Mouse (Mus musculus): ENCODE measurements at regions not wholly inside any gene's neighbourhood (a gene's known extent, or its start where the extent isn't known, plus 50 kb on each side); places are given as distances from the start of the nearest gene placed in this dataset.
"Not testable (repeated sequence)": the region's sequence is repeated elsewhere in the genome, so short reads cannot be mapped to it uniquely, and the experiment has no call there.

DNA sequence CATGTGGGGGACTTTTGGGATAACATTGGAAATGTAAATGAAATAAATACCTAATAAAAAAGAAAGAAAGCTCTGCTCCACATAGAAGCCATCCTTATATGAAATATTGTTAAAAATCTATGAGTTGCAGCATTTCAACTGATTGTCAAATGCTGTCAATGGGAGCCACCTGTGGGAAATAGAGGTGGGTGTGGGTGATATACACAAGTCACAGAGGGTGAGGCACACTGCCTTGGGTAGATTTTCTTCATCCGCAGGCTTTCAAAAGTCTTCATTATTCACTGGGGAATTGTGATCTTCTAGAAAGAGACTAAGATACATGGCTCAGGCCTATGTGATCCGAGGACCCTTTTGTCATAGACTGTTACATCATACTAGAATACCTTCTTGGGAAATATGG is 286.6 kb upstream of the Kcnh8 start:
- Histone ChIP-seq H3K9ac (ENCODE audit: control insufficient read depth, low read depth, low read length, poor library complexity, severe bottlenecking) (no peak overlapping the region), H3K4me3 (ENCODE audit: control insufficient read depth in 1 of 2, insufficient read depth in 1 of 2, low read depth in 2 of 2, low read length in 2 of 2) (no peak overlapping the region), H3K27me3 (ENCODE audit: control insufficient read depth in 1 of 2, insufficient read depth in 2 of 2, low read length in 2 of 2) (no peaks in the 10 kb centered on the region), H3K36me3 (ENCODE audit: control insufficient read depth in 1 of 2, insufficient read depth in 2 of 2, low read length in 2 of 2) (no peaks in the 10 kb centered on the region), H3K4me1 (ENCODE audit: control insufficient read depth in 1 of 2, insufficient read depth in 2 of 2, low read length in 2 of 2) (no peaks in the 10 kb centered on the region), H3K27ac (ENCODE audit: control insufficient read depth, low read depth, low read length) (no peak overlapping the region), H3K9me3 (replicated peaks; ENCODE audit: insufficient read depth, low read length) (no peaks in the 10 kb centered on the region), H3K79me2 (ENCODE audit: control insufficient read depth, insufficient read depth, low read length, poor library complexity) (no peaks in the 10 kb centered on the region)
- no peak for DNase-seq (ENCODE audit: low read depth, low spot score)
- TF ChIP-seq BHLHE40 (IDR thresholded peaks at IDR 0.05; ENCODE audit: borderline replicate concordance, low read depth, low read length) = no peak
- TF ChIP-seq MAX (IDR thresholded peaks at IDR 0.05; ENCODE audit: low read length) = no peak
- TF ChIP-seq MXI1 (IDR thresholded peaks at IDR 0.05; ENCODE audit: low read depth, low read length) = no peak
- no peak for TF ChIP-seq POLR2AphosphoS5 (IDR thresholded peaks at IDR 0.05; ENCODE audit: borderline replicate concordance, low read depth, low read length)
- no peak for TF ChIP-seq ZMIZ1 (IDR thresholded peaks at IDR 0.05; ENCODE audit: low read depth, low read length)
- TF ChIP-seq ZC3H11A (IDR thresholded peaks at IDR 0.05; ENCODE audit: low read depth, low read length) = no peak
- TF ChIP-seq SMC3 (IDR thresholded peaks at IDR 0.05; ENCODE audit: low read depth, low read length) = no peak
- TF ChIP-seq ZKSCAN1 (IDR thresholded peaks at IDR 0.05; ENCODE audit: low read depth, low read length) = no peak
- TF ChIP-seq POLR2A (IDR thresholded peaks at IDR 0.05; ENCODE audit: control insufficient read depth in 1 of 2, insufficient read depth in 1 of 2, low read depth in 1 of 2, low read length in 2 of 2, poor library complexity in 1 of 2) = no peak
- TF ChIP-seq CTCF (IDR thresholded peaks at IDR 0.05 in 2 of 3, conservative IDR thresholded peaks at IDR 0.05 in 1 of 3; ENCODE audit: control insufficient read depth in 1 of 3, insufficient read depth in 1 of 3, low read depth in 2 of 3, low read length in 3 of 3, poor library complexity in 1 of 3, severe bottlenecking in 1 of 3) = no peak
- no peak for TF ChIP-seq MAFK (IDR thresholded peaks at IDR 0.05; ENCODE audit: borderline replicate concordance, low read depth, low read length)
- no peak for TF ChIP-seq KAT2A (conservative IDR thresholded peaks at IDR 0.05; ENCODE audit: low read depth, low read length)
- TF ChIP-seq RCOR1 (IDR thresholded peaks at IDR 0.05; ENCODE audit: low read depth, low read length) = no peak
- no peak for TF ChIP-seq MAZ (IDR thresholded peaks at IDR 0.05; ENCODE audit: low read depth, low read length)
- TF ChIP-seq CHD1 (IDR thresholded peaks at IDR 0.05; ENCODE audit: low read depth, low read length) = no peak

- not testable (repeated sequence) for H3K9ac ChIP-seq (ENCODE audit: control insufficient read depth, low read depth, low read length, poor library complexity, severe bottlenecking); H3K36me3 ChIP-seq (ENCODE audit: control insufficient read depth in 1 of 2, insufficient read depth in 2 of 2, low read length in 2 of 2); H3K4me3 ChIP-seq (ENCODE audit: control insufficient read depth in 1 of 2, insufficient read depth in 1 of 2, low read depth in 2 of 2, low read length in 2 of 2); H3K79me2 ChIP-seq (ENCODE audit: control insufficient read depth, insufficient read depth, low read length, poor library complexity); DNase-seq (ENCODE audit: low read depth, low spot score); H3K9me3 ChIP-seq (replicated peaks; ENCODE audit: insufficient read depth, low read length); H3K27me3 ChIP-seq (ENCODE audit: control insufficient read depth in 1 of 2, insufficient read depth in 2 of 2, low read length in 2 of 2); H3K27ac ChIP-seq (ENCODE audit: control insufficient read depth, low read depth, low read length); H3K4me1 ChIP-seq (ENCODE audit: control insufficient read depth in 1 of 2, insufficient read depth in 2 of 2, low read length in 2 of 2)
Measured at GRCm38 (mm10) chr17:52315456-52315855, 287.1 kb upstream of the Kcnh8 start.

- H3K9ac ChIP-seq (ENCODE audit: control insufficient read depth, low read depth, low read length, poor library complexity, severe bottlenecking) = no peak overlapping the region
- no peaks in the 10 kb centered on the region for H3K4me1 ChIP-seq (ENCODE audit: control insufficient read depth in 1 of 2, insufficient read depth in 2 of 2, low read length in 2 of 2)
- no peaks in the 10 kb centered on the region for H3K36me3 ChIP-seq (ENCODE audit: control insufficient read depth in 1 of 2, insufficient read depth in 2 of 2, low read length in 2 of 2)
- no peaks in the 10 kb centered on the region for H3K27me3 ChIP-seq (ENCODE audit: control insufficient read depth in 1 of 2, insufficient read depth in 2 of 2, low read length in 2 of 2)
- no peak overlapping the region for H3K27ac ChIP-seq (ENCODE audit: control insufficient read depth, low read depth, low read length)
- no peaks in the 10 kb centered on the region for H3K9me3 ChIP-seq (replicated peaks; ENCODE audit: insufficient read depth, low read length)
- H3K79me2 ChIP-seq (ENCODE audit: control insufficient read depth, insufficient read depth, low read length, poor library complexity) = no peaks in the 10 kb centered on the region
- TF ChIP-seq MEF2A (IDR thresholded peaks at IDR 0.05; ENCODE audit: extremely low read depth, insufficient replicate concordance, low read depth, low read length, poor library complexity, severe bottlenecking) (no peak), CHD2 (IDR thresholded peaks at IDR 0.05; ENCODE audit: low read length) (no peak), USF1 (IDR thresholded peaks at IDR 0.05; ENCODE audit: low read depth, low read length) (no peak), GABPA (IDR thresholded peaks at IDR 0.05; ENCODE audit: low read depth, low read length) (no peak), ZNF384 (IDR thresholded peaks at IDR 0.05; ENCODE audit: low read depth, low read length) (no peak), TBP (IDR thresholded peaks at IDR 0.05; ENCODE audit: low read depth, low read length) (no peak), EP300 (IDR thresholded peaks at IDR 0.05; ENCODE audit: low read depth in 1 of 2, low read length in 2 of 2) (no peak)
- no peak for DNase-seq (ENCODE audit: low read depth, low spot score)
- H3K4me3 ChIP-seq (ENCODE audit: control insufficient read depth in 1 of 2, insufficient read depth in 1 of 2, low read depth in 2 of 2, low read length in 2 of 2) = no peak overlapping the region
Measured at GRCm38 (mm10) chr17:52312043-52312442, 290.5 kb upstream of the Kcnh8 start.
